Mouse (Mus musculus) limb, embryonic 10.5 days (tissue): ENCODE measurements around the gene A230050P20Rik. TPM values are rescaled to one million over a fixed set of nuclear protein-coding genes. Genes with fewer than 3 reads are reported as not detected.

Source experiments
- microRNA-seq: library from miRNA; unstranded; fragments of <30 nt; microRNA quantifications from one replicate; pipeline ENCODE4, GENCODE M21; 2017
- polyA plus RNA-seq: library from polyadenylated mRNA; unstranded; fragments of >200 nt; fragmentation: Nextera tagmentation; extraction: Ambion mirVana; gene quantifications from 2 replicates; pipeline ENCODE4 v1.2.1, GENCODE M21; 2016

Gene A230050P20Rik
- polyA plus RNA-seq, 1 experiment from 2014 or later, result 1.8 TPM

Small RNA genes lying within 50 kb of the gene (microRNA-seq; reads per million reads assigned to microRNA genes)
- gene Mir7081, result 0.88 reads per million

Other genes starting within 250 kb of the A230050P20Rik start
- 330 TPM in 2 replicates for gene Ubl5, start 225.8 kb upstream of the A230050P20Rik start, polyA plus RNA-seq
- 21.5 and 21.6 TPM in 2 replicates for gene Fbxl12, start 223.9 kb upstream of the A230050P20Rik start, polyA plus RNA-seq
- gene Pin1, start 216.5 kb upstream of the A230050P20Rik start, polyA plus RNA-seq, result 82.8 and 93.0 TPM in 2 replicates
- 1.5 and 3.2 TPM in 2 replicates for gene Olfm2, start 122.3 kb upstream of the A230050P20Rik start, polyA plus RNA-seq
- gene Col5a3, start 53.6 kb upstream of the A230050P20Rik start, polyA plus RNA-seq, result 0.06 and 0.13 TPM in 2 replicates
- gene Rdh8, start 50.1 kb upstream of the A230050P20Rik start, polyA plus RNA-seq, result not detected in 2 replicates
- gene Angptl6, start 11.1 kb downstream of the A230050P20Rik start, polyA plus RNA-seq, result 2.4 and 2.9 TPM in 2 replicates
- gene Ppan, start 19.5 kb downstream of the A230050P20Rik start, polyA plus RNA-seq, result 103 and 121 TPM in 2 replicates
- gene Eif3g, start 30.0 kb downstream of the A230050P20Rik start, polyA plus RNA-seq, result 415 and 453 TPM in 2 replicates
- gene Dnmt1, start 91.2 kb downstream of the A230050P20Rik start, polyA plus RNA-seq, result 173 and 178 TPM in 2 replicates
- gene S1pr2, start 108.1 kb downstream of the A230050P20Rik start, polyA plus RNA-seq, result 47.6 and 53.7 TPM in 2 replicates
- 177 and 190 TPM in 2 replicates for gene Mrpl4, start 134.1 kb downstream of the A230050P20Rik start, polyA plus RNA-seq
- 6.2 and 7.6 TPM in 2 replicates for gene Icam1, start 147.3 kb downstream of the A230050P20Rik start, polyA plus RNA-seq
- 5.1 and 5.4 TPM in 2 replicates for gene Icam4, start 160.7 kb downstream of the A230050P20Rik start, polyA plus RNA-seq
- 0.05 TPM in 1 of 2 replicates, not detected in the other for gene Icam5, start 163.4 kb downstream of the A230050P20Rik start, polyA plus RNA-seq
- 0.61 and 2.5 TPM in 2 replicates for gene Zglp1, start 198.5 kb downstream of the A230050P20Rik start, polyA plus RNA-seq
- 0.68 and 0.81 TPM in 2 replicates for gene Gm49373, start 204.5 kb downstream of the A230050P20Rik start, polyA plus RNA-seq
- gene Fdx1l, start 205.0 kb downstream of the A230050P20Rik start, polyA plus RNA-seq, result 69.5 and 74.7 TPM in 2 replicates
- 5.4 TPM in 2 replicates for gene Gm38431, start 223.4 kb downstream of the A230050P20Rik start, polyA plus RNA-seq
- 109 and 115 TPM in 2 replicates for gene Raver1, start 223.4 kb downstream of the A230050P20Rik start, polyA plus RNA-seq